Mouse (Mus musculus) c-Kit-positive CD71-negative TER-119-negative erythroid progenitor cells, embryonic 14.5 days (primary cell): Measurements from ENCODE around the gene Tax1bp1.
"Not testable (repeated sequence)": the region's sequence is repeated elsewhere in the genome, so short reads cannot be mapped to it uniquely, and the experiment has no call there.

Experiments
- DNase-seq: peaks from one replicate; pipeline ENCODE4 v3.0.0-alpha.2; 2013; ENCODE audit warnings: low read depth

Gene Tax1bp1

GRCm38 (mm10) chr6:52713104-52713896 lies at the start of gene Tax1bp1:
Gene Tax1bp1, plus strand, starts transcription at chr6:52713729.
- DNase-seq: peak; percentile 87

- DNase-seq: no peak
Observed at GRCm38 (mm10) chr6:52667641-52668040, 45.9 kb upstream of the Tax1bp1 start.

GRCm38 (mm10) chr6:52669878-52670277 lies 43.7 kb upstream of the Tax1bp1 start:
- not testable (repeated sequence) for DNase-seq

- DNase-seq: no peak
Observed at GRCm38 (mm10) chr6:52671791-52672190, 41.7 kb upstream of the Tax1bp1 start.

- DNase-seq: peak; percentile 18
Observed at GRCm38 (mm10) chr6:52672539-52672938, 41.0 kb upstream of the Tax1bp1 start.

- no peak for DNase-seq
Observed at GRCm38 (mm10) chr6:52673706-52674105, 39.8 kb upstream of the Tax1bp1 start.

- DNase-seq: no peak
Observed at GRCm38 (mm10) chr6:52674541-52674940, 39.0 kb upstream of the Tax1bp1 start.

- no peak for DNase-seq
Observed at GRCm38 (mm10) chr6:52675222-52675921, 38.2 kb upstream of the Tax1bp1 start.

- not testable (repeated sequence) for DNase-seq
Observed at GRCm38 (mm10) chr6:52677534-52677933, 36.0 kb upstream of the Tax1bp1 start.

- no peak for DNase-seq
Observed at GRCm38 (mm10) chr6:52679565-52679964, 34.0 kb upstream of the Tax1bp1 start.

- DNase-seq: no peak
Observed at GRCm38 (mm10) chr6:52680458-52681032, 33.0 kb upstream of the Tax1bp1 start.

- no peak for DNase-seq
Observed at GRCm38 (mm10) chr6:52681847-52682485, 31.6 kb upstream of the Tax1bp1 start.

- DNase-seq: no peak
Observed at GRCm38 (mm10) chr6:52682607-52683006, 30.9 kb upstream of the Tax1bp1 start.

- DNase-seq: no peak
Observed at GRCm38 (mm10) chr6:52686901-52687500, 26.5 kb upstream of the Tax1bp1 start.

GRCm38 (mm10) chr6:52690365-52690764 lies 23.2 kb upstream of the Tax1bp1 start:
- no peak for DNase-seq

GRCm38 (mm10) chr6:52691800-52692199 lies 21.7 kb upstream of the Tax1bp1 start:
- no peak for DNase-seq

GRCm38 (mm10) chr6:52692451-52693063 lies 21.0 kb upstream of the Tax1bp1 start:
- DNase-seq: no peak

- DNase-seq: no peak
Observed at GRCm38 (mm10) chr6:52697964-52698535, 15.5 kb upstream of the Tax1bp1 start.

- no peak for DNase-seq
Observed at GRCm38 (mm10) chr6:52699050-52699449, 14.5 kb upstream of the Tax1bp1 start.

- no peak for DNase-seq
Observed at GRCm38 (mm10) chr6:52699899-52700298, 13.6 kb upstream of the Tax1bp1 start.

- DNase-seq: no peak
Observed at GRCm38 (mm10) chr6:52703263-52703662, 10.3 kb upstream of the Tax1bp1 start.
